Mouse (Mus musculus) MEL (cell line): ENCODE measurements around the gene Calm3. TPM values are rescaled to one million over a fixed set of nuclear protein-coding genes. Genes with fewer than 3 reads are reported as not detected.

Experiments
- DNase-seq: peaks from one replicate; pipeline ENCODE4 v3.0.0; 2011; ENCODE audit warnings: low read depth, low spot score
- H3K27ac ChIP-seq: 2 replicates; pipeline ENCODE4 v1.5.1; 2012; ENCODE audit warnings: low read depth, mild to moderate bottlenecking, control low read depth, low read length, moderate library complexity; ENCODE audit not compliant: control insufficient read depth
- H3K27me3 ChIP-seq, 2 experiments: fragments of 150-350 bp in 1 of 2; sonication (generic) in 1 of 2; 2 replicates each; pipeline ENCODE4 v1.6.1; 2012; ENCODE audit warnings: low read length in 2 of 2, mild to moderate bottlenecking in 2 of 2, improper control_type of control experiment in 1 of 2, moderate library complexity in 1 of 2; ENCODE audit not compliant: insufficient read depth in 2 of 2, control insufficient read depth in 1 of 2
- H3K36me3 ChIP-seq, 2 experiments: 2 replicates each; pipeline ENCODE4 v1.6.1; 2012 to 2014; ENCODE audit warnings: low read length in 2 of 2, improper control_type of control experiment in 1 of 2, inconsistent platforms in 1 of 2, mild to moderate bottlenecking in 1 of 2; ENCODE audit not compliant: insufficient read depth in 2 of 2, control insufficient read depth in 1 of 2
- H3K4me1 ChIP-seq, 2 experiments: fragments of 150-350 bp in 1 of 2; sonication (generic) in 1 of 2; 2 replicates each; pipeline ENCODE4 v1.6.1; 2012; ENCODE audit warnings: low read length in 2 of 2, improper control_type of control experiment in 1 of 2, mild to moderate bottlenecking in 1 of 2; ENCODE audit not compliant: insufficient read depth in 2 of 2, control insufficient read depth in 1 of 2
- H3K4me3 ChIP-seq, 2 experiments: fragments of 150-350 bp in 1 of 2; sonication (generic) in 1 of 2; 2 replicates each; pipeline ENCODE4 v1.5.1; 2012; ENCODE audit warnings: low read depth in 2 of 2, low read length in 2 of 2, mild to moderate bottlenecking in 2 of 2, moderate library complexity in 2 of 2, control low read depth in 1 of 2, improper control_type of control experiment in 1 of 2; ENCODE audit not compliant: control insufficient read depth in 1 of 2, insufficient read depth in 1 of 2
- H3K79me2 ChIP-seq: 2 replicates; pipeline ENCODE4 v1.6.1; 2012; ENCODE audit warnings: mild to moderate bottlenecking, low read length, moderate library complexity; ENCODE audit not compliant: control insufficient read depth, poor library complexity, insufficient read depth
- H3K9ac ChIP-seq: 2 replicates; pipeline ENCODE4 v1.6.1; 2012; ENCODE audit warnings: low read depth, mild to moderate bottlenecking, control low read depth, low read length, moderate library complexity; ENCODE audit not compliant: control insufficient read depth, poor library complexity, severe bottlenecking
- H3K9me3 ChIP-seq: fragments of 150-350 bp; sonication (generic); replicated peaks from 2 replicates; pipeline ENCODE4 v1.6.1; 2012; ENCODE audit warnings: mild to moderate bottlenecking, low read length, improper control_type of control experiment, moderate library complexity; ENCODE audit not compliant: insufficient read depth
- BHLHE40 ChIP-seq: IDR thresholded peaks from 2 replicates; pipeline ENCODE4 v1.6.1; 2012; ENCODE audit warnings: low read depth, mild to moderate bottlenecking, inconsistent platforms, low read length, improper control_type of control experiment, borderline replicate concordance
- CHD1 ChIP-seq: IDR thresholded peaks from 2 replicates; pipeline ENCODE4 v1.6.1; 2012; ENCODE audit warnings: low read depth, mild to moderate bottlenecking, inconsistent platforms, low read length, improper control_type of control experiment
- CHD2 ChIP-seq: IDR thresholded peaks from 2 replicates; pipeline ENCODE4 v1.6.1; 2011; ENCODE audit warnings: low read length, improper control_type of control experiment
- CTCF ChIP-seq, 3 experiments: IDR thresholded peaks in 2 of 3; conservative IDR thresholded peaks in 1 of 3; 2 replicates each; pipeline ENCODE4 v1.5.1; 2011 to 2012; ENCODE audit warnings: low read length in 3 of 3, low read depth in 2 of 3, mild to moderate bottlenecking in 2 of 3, improper control_type of control experiment in 1 of 3, inconsistent platforms in 1 of 3, mixed read lengths in 1 of 3, moderate library complexity in 1 of 3; ENCODE audit not compliant: control insufficient read depth in 1 of 3, insufficient read depth in 1 of 3, poor library complexity in 1 of 3, severe bottlenecking in 1 of 3
- E2F4 ChIP-seq: IDR thresholded peaks from 2 replicates; pipeline ENCODE4 v1.6.1; 2011; ENCODE audit warnings: low read depth, low read length, improper control_type of control experiment, borderline replicate concordance
- EP300 ChIP-seq, 2 experiments: IDR thresholded peaks; 2 replicates each; pipeline ENCODE4 v1.6.1; 2011; ENCODE audit warnings: improper control_type of control experiment in 2 of 2, low read length in 2 of 2, low read depth in 1 of 2, mild to moderate bottlenecking in 1 of 2
- ETS1 ChIP-seq: IDR thresholded peaks from 2 replicates; pipeline ENCODE4 v1.6.1; 2012; ENCODE audit warnings: low read depth, mild to moderate bottlenecking, inconsistent platforms, low read length, improper control_type of control experiment, moderate library complexity
- GABPA ChIP-seq: IDR thresholded peaks from 2 replicates; pipeline ENCODE4 v1.6.1; 2012; ENCODE audit warnings: low read depth, mild to moderate bottlenecking, inconsistent platforms, low read length, improper control_type of control experiment, moderate library complexity
- HCFC1 ChIP-seq: IDR thresholded peaks from 2 replicates; pipeline ENCODE4 v1.6.1; 2012; ENCODE audit warnings: low read depth, mild to moderate bottlenecking, inconsistent platforms, low read length, improper control_type of control experiment, moderate library complexity
- KAT2A ChIP-seq: conservative IDR thresholded peaks from 2 replicates; pipeline ENCODE4 v1.6.1; 2012; ENCODE audit warnings: low read depth, low read length, improper control_type of control experiment, inconsistent platforms
- MAX ChIP-seq: IDR thresholded peaks from 2 replicates; pipeline ENCODE4 v1.6.1; 2011; ENCODE audit warnings: low read length, improper control_type of control experiment
- MAZ ChIP-seq: IDR thresholded peaks from 2 replicates; pipeline ENCODE4 v1.6.1; 2012; ENCODE audit warnings: low read depth, mild to moderate bottlenecking, inconsistent platforms, low read length, improper control_type of control experiment
- MXI1 ChIP-seq: IDR thresholded peaks from 2 replicates; pipeline ENCODE4 v1.6.1; 2011; ENCODE audit warnings: mild to moderate bottlenecking, low read depth, low read length, improper control_type of control experiment
- NELFE ChIP-seq: IDR thresholded peaks from 2 replicates; pipeline ENCODE4 v1.6.1; 2011; ENCODE audit warnings: low read depth, low read length, improper control_type of control experiment
- POLR2AphosphoS2 ChIP-seq: IDR thresholded peaks from 2 replicates; pipeline ENCODE4 v1.6.1; 2011; ENCODE audit warnings: low read length, improper control_type of control experiment
- RAD21 ChIP-seq: IDR thresholded peaks from 2 replicates; pipeline ENCODE4 v1.6.1; 2011; ENCODE audit warnings: mild to moderate bottlenecking, low read depth, low read length, improper control_type of control experiment
- SIN3A ChIP-seq: IDR thresholded peaks from 2 replicates; pipeline ENCODE4 v1.6.1; 2012; ENCODE audit warnings: low read length, improper control_type of control experiment, inconsistent platforms
- SMC3 ChIP-seq: IDR thresholded peaks from 2 replicates; pipeline ENCODE4 v1.6.1; 2011; ENCODE audit warnings: low read depth, low read length, improper control_type of control experiment
- TBP ChIP-seq: IDR thresholded peaks from 2 replicates; pipeline ENCODE4 v1.8.0; 2011; ENCODE audit warnings: low read depth, low read length, improper control_type of control experiment
- TCF12 ChIP-seq: IDR thresholded peaks from 2 replicates; pipeline ENCODE4 v1.6.1; 2014; ENCODE audit warnings: low read depth, mild to moderate bottlenecking, inconsistent platforms, low read length, improper control_type of control experiment, moderate library complexity
- USF1 ChIP-seq: IDR thresholded peaks from 2 replicates; pipeline ENCODE4 v1.6.1; 2014; ENCODE audit warnings: low read depth, mild to moderate bottlenecking, inconsistent platforms, low read length, improper control_type of control experiment, moderate library complexity
- ZKSCAN1 ChIP-seq: IDR thresholded peaks from 2 replicates; pipeline ENCODE4 v1.6.1; 2012; ENCODE audit warnings: low read depth, mild to moderate bottlenecking, inconsistent platforms, low read length, improper control_type of control experiment, moderate library complexity
- ZMIZ1 ChIP-seq: IDR thresholded peaks from 2 replicates; pipeline ENCODE4 v1.6.1; 2012; ENCODE audit warnings: low read depth, mild to moderate bottlenecking, inconsistent platforms, low read length, improper control_type of control experiment, moderate library complexity
- ZNF384 ChIP-seq: IDR thresholded peaks from 2 replicates; pipeline ENCODE4 v1.6.1; 2012; ENCODE audit warnings: low read depth, mild to moderate bottlenecking, inconsistent platforms, low read length, improper control_type of control experiment
- polyA plus RNA-seq, 2 experiments: library from polyadenylated mRNA; stranded (reverse) in 1 of 2; unstranded in 1 of 2; fragments of >175 nt in 1 of 2; fragments of >200 nt in 1 of 2; gene quantifications; 2 replicates each; pipeline versions ENCODE4 v1.2.1 to v1.2.4; 2012; ENCODE audit warnings: low replicate concordance in 2 of 2, low read depth in 1 of 2; ENCODE audit not compliant: insufficient read length in 2 of 2, insufficient read depth in 1 of 2, missing spikeins in 1 of 2
- total RNA-seq: library from RNA; depleted of rRNA; stranded (reverse); fragments of 300-350 nt; gene quantifications from 2 replicates; pipeline ENCODE4 v1.2.3, GENCODE M21; 2012

Calm3 gene
- total and polyA plus RNA-seq, 3 experiments = 482 to 1,030 (median 515) TPM

GRCm38 (mm10) chr7:16877717-16878116, 46.2 kb downstream of the Calm3 start:
- H3K4me3 ChIP-seq = no peak overlapping the region
- H3K36me3 ChIP-seq = peaks cover 0 to 4% of the 10 kb centered on the region in 2 experiments; a peak in 2 of 4 replicates
- H3K4me1 ChIP-seq = peaks cover 0 to 3% of the 10 kb centered on the region in 2 experiments; a peak in 3 of 4 replicates
- peak; percentile 30 for DNase-seq
- H3K27me3 ChIP-seq = no peaks in the 10 kb centered on the region
- no peaks in the 10 kb centered on the region for H3K9me3 ChIP-seq
- no peak overlapping the region for H3K9ac ChIP-seq
- no peak overlapping the region for H3K27ac ChIP-seq
- TF ChIP-seq KAT2A = no peak
- TF ChIP-seq EP300 (IDR thresholded peaks at IDR 0.05; ENCODE audit: low read depth in 1 of 2, low read length in 2 of 2) = no peak
- TF ChIP-seq RAD21 = no peak
- TF ChIP-seq CTCF (IDR thresholded peaks at IDR 0.05 in 2 of 3, conservative IDR thresholded peaks at IDR 0.05 in 1 of 3; ENCODE audit: control insufficient read depth in 1 of 3, insufficient read depth in 1 of 3, low read depth in 2 of 3, low read length in 3 of 3, poor library complexity in 1 of 3, severe bottlenecking in 1 of 3) = no peak; a peak in 1 of 6 replicates
- TF ChIP-seq CHD2 = no peak
- TF ChIP-seq POLR2AphosphoS2 = no peak
- no peak for TF ChIP-seq GABPA
- TF ChIP-seq ETS1 = no peak
- TF ChIP-seq ZKSCAN1 = no peak
- TF ChIP-seq SIN3A = no peak
- no peak for TF ChIP-seq BHLHE40
- TF ChIP-seq USF1 = no peak
- no peak for TF ChIP-seq ZNF384
- no peak for TF ChIP-seq HCFC1
- TF ChIP-seq ZMIZ1 = no peak
- no peak for TF ChIP-seq MAX
- no peak for TF ChIP-seq E2F4
- TF ChIP-seq, all 39 proteins: peak for 0
- no peaks in the 10 kb centered on the region; the same call in 1 of the 2 replicates for H3K79me2 ChIP-seq

GRCm38 (mm10) chr7:16876608-16877007, 47.3 kb downstream of the Calm3 start:
- peaks cover 0 to 4% of the 10 kb centered on the region in 2 experiments; a peak in 2 of 4 replicates for H3K36me3 ChIP-seq
- no peaks in the 10 kb centered on the region for H3K9me3 ChIP-seq
- H3K4me1 ChIP-seq = no peaks in the 10 kb centered on the region; a peak in 1 of 4 replicates
- H3K79me2 ChIP-seq = no peaks in the 10 kb centered on the region; the same call in 1 of the 2 replicates
- no peak overlapping the region for H3K27ac ChIP-seq
- H3K4me3 ChIP-seq = no peak overlapping the region
- H3K9ac ChIP-seq = no peak overlapping the region
- no peak for TF ChIP-seq MXI1
- TF ChIP-seq NELFE = no peak
- TF ChIP-seq CHD1 = no peak
- no peak for TF ChIP-seq TCF12
- TF ChIP-seq TBP = no peak
- TF ChIP-seq ZMIZ1 = no peak
- no peak for TF ChIP-seq MAZ
- TF ChIP-seq CHD2 = no peak
- TF ChIP-seq SMC3 = no peak
- TF ChIP-seq ETS1 = no peak
- H3K27me3 ChIP-seq = no peaks in the 10 kb centered on the region
- no peak for DNase-seq
